Mouse (Mus musculus) embryo, embryonic 11.5 days (tissue): ENCODE results near the gene Lingo2.
"Not testable (repeated sequence)": the region's sequence is repeated elsewhere in the genome, so short reads cannot be mapped to it uniquely, and the experiment has no call there.

ENCODE experiments used
- DNase-seq: peaks from one replicate; pipeline ENCODE4 v3.0.0-alpha.2; 2012; ENCODE audit warnings: low read depth, low spot score

Lingo2 gene

GRCm38 (mm10) chr4:36081095-36081852 lies 870.3 kb downstream of the Lingo2 start:
- DNase-seq, result no peak

GRCm38 (mm10) chr4:36078910-36079525 lies 872.5 kb downstream of the Lingo2 start:
- DNase-seq, result no peak

GRCm38 (mm10) chr4:36064701-36065100 lies 886.8 kb downstream of the Lingo2 start:
- DNase-seq, result not testable (repeated sequence)

GRCm38 (mm10) chr4:36052791-36053376 lies 898.7 kb downstream of the Lingo2 start:
- DNase-seq, result no peak

- DNase-seq, result no peak
Measured at GRCm38 (mm10) chr4:36040361-36040760, 911.2 kb downstream of the Lingo2 start.

- DNase-seq, result no peak
Measured at GRCm38 (mm10) chr4:36038742-36039141, 912.8 kb downstream of the Lingo2 start.

GRCm38 (mm10) chr4:36032039-36032438 lies 919.5 kb downstream of the Lingo2 start:
- no peak for DNase-seq

- DNase-seq, result no peak
Measured at GRCm38 (mm10) chr4:36014181-36014580, 937.4 kb downstream of the Lingo2 start.

- DNase-seq, result no peak
Measured at GRCm38 (mm10) chr4:35992005-35992763, 959.4 kb downstream of the Lingo2 start.

- DNase-seq, result no peak
Measured at GRCm38 (mm10) chr4:35986012-35986411, 965.5 kb downstream of the Lingo2 start.

GRCm38 (mm10) chr4:35963532-35963931 lies 988.0 kb downstream of the Lingo2 start:
- DNase-seq, result no peak

GRCm38 (mm10) chr4:35951894-35952293 lies 999.7 kb downstream of the Lingo2 start:
- no peak for DNase-seq

- no peak for DNase-seq
Measured at GRCm38 (mm10) chr4:35951251-35951650, 1000.3 kb downstream of the Lingo2 start.

GRCm38 (mm10) chr4:35934056-35934661 lies 1017.4 kb downstream of the Lingo2 start:
- DNase-seq, result no peak

- DNase-seq, result no peak
Measured at GRCm38 (mm10) chr4:35927722-35928121, 1023.8 kb downstream of the Lingo2 start.

GRCm38 (mm10) chr4:35917453-35917852 lies 1034.1 kb downstream of the Lingo2 start:
- DNase-seq, result no peak

GRCm38 (mm10) chr4:35897769-35898564 lies 1053.6 kb downstream of the Lingo2 start:
- DNase-seq, result no peak

- DNase-seq, result peak; percentile 16
Measured at GRCm38 (mm10) chr4:35885591-35886542, 1065.7 kb downstream of the Lingo2 start.

GRCm38 (mm10) chr4:35884946-35885460 lies 1066.5 kb downstream of the Lingo2 start:
- DNase-seq, result peak; percentile 37
